Mouse (Mus musculus) lung, postnatal 0 days (tissue): ENCODE measurements around the gene Ggta1. TPM values are rescaled to one million over a fixed set of nuclear protein-coding genes. Genes with fewer than 3 reads are reported as not detected.

Experiments used
- ATAC-seq: fragments of 200-750 bp; cut with Nextera tagmentation; 2 replicates; pipeline ENCODE4 v1.8.0; 2017; ENCODE audit warnings: moderate library complexity
- DNase-seq: peaks from one replicate; pipeline ENCODE4 v3.0.0-alpha.2; 2016; ENCODE audit warnings: low spot score
- H3K27ac ChIP-seq: fragments of 300-500 bp; sonication (generic); 2 replicates; pipeline ENCODE4 v1.5.1; 2014; ENCODE audit warnings: antibody characterized with exemption, mild to moderate bottlenecking, low read length, mixed read lengths
- H3K27me3 ChIP-seq: fragments of 300-500 bp; sonication (generic); replicated peaks from 2 replicates; pipeline ENCODE4 v1.6.1; 2014; ENCODE audit warnings: low read length, mixed read lengths; ENCODE audit not compliant: insufficient read depth
- H3K36me3 ChIP-seq: fragments of 300-500 bp; sonication (generic); 2 replicates; pipeline ENCODE4 v1.6.1; 2014; ENCODE audit warnings: low read length, mixed read lengths; ENCODE audit not compliant: insufficient read depth
- H3K4me1 ChIP-seq: fragments of 300-500 bp; sonication (generic); 2 replicates; pipeline ENCODE4 v1.6.1; 2014; ENCODE audit warnings: antibody characterized with exemption, low read depth, low read length, mixed read lengths; ENCODE audit not compliant: insufficient read depth
- H3K4me2 ChIP-seq: fragments of 300-500 bp; sonication (generic); replicated peaks from 2 replicates; pipeline ENCODE4 v1.6.1; 2014; ENCODE audit warnings: low read depth, mild to moderate bottlenecking, low read length, moderate library complexity, mixed read lengths
- H3K4me3 ChIP-seq: fragments of 300-500 bp; sonication (generic); 2 replicates; pipeline ENCODE4 v1.5.1; 2014; ENCODE audit warnings: low read depth, low read length
- H3K9ac ChIP-seq: fragments of 300-500 bp; sonication (generic); replicated peaks from 2 replicates; pipeline ENCODE4 v1.6.1; 2014; ENCODE audit warnings: low read depth, mild to moderate bottlenecking
- H3K9me3 ChIP-seq: fragments of 300-500 bp; sonication (generic); 2 replicates; pipeline ENCODE4 v1.6.1; 2016; ENCODE audit warnings: low read length, mixed read lengths
- CTCF ChIP-seq: IDR thresholded peaks from 2 replicates; pipeline ENCODE4 v1.5.1; 2016; ENCODE audit warnings: antibody characterized with exemption, mild to moderate bottlenecking
- EP300 ChIP-seq: IDR thresholded peaks from 2 replicates; pipeline ENCODE4 v1.6.1; 2016; ENCODE audit warnings: antibody characterized with exemption, mild to moderate bottlenecking, control low read depth
- WGBS: fragments of 180-500 bp; shearing (Covaris S2); extraction: QIAGEN DNeasy Blood & Tissue Kit; methylation state at CpG from one replicate; pipeline ENCODE4 v1.1.7; 2014; 5-methylcytosine and 5-hydroxymethylcytosine counted together
- polyA plus RNA-seq: library from polyadenylated mRNA; unstranded; fragments of >200 nt; fragmentation: Nextera tagmentation; extraction: Ambion mirVana; gene quantifications from 2 replicates; pipeline ENCODE4 v1.2.1, GENCODE M21; 2015

Gene Ggta1
- polyA plus RNA-seq, 1 experiment from 2014 or later = 21.8 TPM

DNA sequence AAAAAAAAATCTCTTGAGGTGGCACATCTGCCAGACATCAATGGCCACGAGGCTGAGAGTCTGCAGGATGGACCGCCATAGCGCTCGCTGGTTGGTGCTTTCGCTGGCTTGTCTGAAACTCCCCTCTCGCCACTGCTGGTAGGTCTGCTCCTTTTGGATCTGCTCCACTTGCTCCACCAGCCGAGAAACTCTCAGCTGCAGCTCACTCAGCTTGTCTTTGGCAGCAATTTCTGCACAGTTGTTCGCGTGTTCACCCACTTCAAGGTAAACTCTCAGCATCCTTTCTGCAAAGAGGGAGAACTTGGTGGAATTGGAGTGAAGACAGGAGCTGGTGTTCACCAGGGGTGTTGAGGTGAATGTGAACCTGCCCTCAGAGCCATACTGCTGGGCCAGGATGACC is 20.4 kb upstream of the Ggta1 start:
- 76% methylated on average over 9 of the region's 9 CpGs for WGBS
- TF ChIP-seq CTCF = no peak
- no peak for TF ChIP-seq EP300
- Histone ChIP-seq H3K9me3 (no peaks in the 10 kb centered on the region), H3K4me1 (no peaks in the 10 kb centered on the region), H3K36me3 (no peaks in the 10 kb centered on the region), H3K27ac (no peak overlapping the region), H3K4me2 (no peak overlapping the region), H3K27me3 (no peaks in the 10 kb centered on the region), H3K4me3 (no peak overlapping the region), H3K9ac (no peak overlapping the region)
- ATAC-seq (no peak), DNase-seq (no peak)

GRCm38 (mm10) chr2:35481322-35481990 is 18.4 kb upstream of the Ggta1 start:
- Histone ChIP-seq H3K9me3 (no peaks in the 10 kb centered on the region), H3K4me3 (no peak overlapping the region), H3K27me3 (no peaks in the 10 kb centered on the region), H3K27ac (no peak overlapping the region), H3K9ac (no peak overlapping the region), H3K4me2 (no peak overlapping the region), H3K36me3 (no peaks in the 10 kb centered on the region), H3K4me1 (no peaks in the 10 kb centered on the region)
- WGBS = 64% methylated on average over 7 of the region's 7 CpGs
- DNase-seq (no peak), ATAC-seq (no peak)
- no peak for TF ChIP-seq EP300
- no peak for TF ChIP-seq CTCF

- Histone ChIP-seq H3K27ac (no peak overlapping the region), H3K4me2 (no peak overlapping the region), H3K4me3 (no peak overlapping the region), H3K27me3 (no peaks in the 10 kb centered on the region), H3K36me3 (no peaks in the 10 kb centered on the region), H3K4me1 (no peaks in the 10 kb centered on the region), H3K9ac (no peak overlapping the region), H3K9me3 (no peaks in the 10 kb centered on the region)
- ATAC-seq (no peak), DNase-seq (no peak)
- 42% methylated on average over 3 of the region's 3 CpGs for WGBS
- TF ChIP-seq EP300 (no peak), CTCF (no peak)
Measured at GRCm38 (mm10) chr2:35480073-35480472, 17.0 kb upstream of the Ggta1 start.

GRCm38 (mm10) chr2:35478812-35479122 is 15.7 kb upstream of the Ggta1 start:
- no peaks in the 10 kb centered on the region for H3K4me1 ChIP-seq
- H3K27me3 ChIP-seq = no peaks in the 10 kb centered on the region
- no peaks in the 10 kb centered on the region for H3K36me3 ChIP-seq
- no peak for TF ChIP-seq CTCF
- no peak for TF ChIP-seq EP300
- no peak overlapping the region for H3K27ac ChIP-seq
- DNase-seq (no peak), ATAC-seq (no peak)
- H3K4me3 ChIP-seq = no peak overlapping the region
- H3K9me3 ChIP-seq = no peaks in the 10 kb centered on the region
- 67% methylated on average over 3 of the region's 3 CpGs for WGBS
- H3K4me2 ChIP-seq = no peak overlapping the region
- no peak overlapping the region for H3K9ac ChIP-seq

DNA sequence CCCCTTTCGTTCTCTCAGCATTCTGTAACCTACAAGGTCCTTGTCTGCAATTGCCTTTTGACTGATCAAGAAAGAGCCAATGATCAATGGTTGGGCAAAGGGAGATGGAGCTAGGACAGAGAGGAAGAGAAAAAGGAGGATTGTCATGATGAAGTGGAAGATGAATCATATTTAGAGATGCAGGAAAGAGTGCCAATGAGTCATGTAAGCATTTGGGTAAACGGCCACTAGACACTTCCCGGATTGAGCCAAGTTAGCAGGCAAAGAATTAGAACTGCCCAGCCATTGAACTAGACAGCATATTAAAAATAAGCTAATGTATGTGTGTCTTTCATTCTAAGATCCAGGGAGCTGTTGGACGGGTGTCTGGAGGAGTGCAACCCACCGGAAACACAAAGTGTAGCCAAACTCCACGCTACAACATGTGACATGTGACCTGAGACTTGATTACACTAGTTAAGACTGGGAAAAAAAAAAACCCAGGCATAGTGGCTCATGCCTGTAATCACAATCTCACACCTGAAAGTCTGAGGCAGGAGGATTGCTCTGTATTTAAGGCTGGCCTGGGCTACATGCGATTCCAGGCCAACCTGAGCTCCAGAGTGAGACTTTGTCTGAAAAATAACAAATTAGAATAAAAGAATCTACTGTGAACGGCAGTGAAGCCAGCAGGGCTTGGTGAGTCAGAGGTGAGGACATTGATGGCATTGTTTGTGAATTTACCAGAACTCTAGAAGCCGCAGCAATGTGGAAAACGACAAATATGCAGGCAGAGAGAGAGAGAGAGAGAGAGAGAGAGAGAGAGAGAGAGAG is 15.2 kb upstream of the Ggta1 start:
- Histone ChIP-seq H3K4me3 (no peak overlapping the region), H3K36me3 (no peaks in the 10 kb centered on the region), H3K9me3 (no peaks in the 10 kb centered on the region), H3K27ac (no peak overlapping the region), H3K4me2 (no peak overlapping the region), H3K27me3 (no peaks in the 10 kb centered on the region), H3K4me1 (no peaks in the 10 kb centered on the region), H3K9ac (no peak overlapping the region)
- TF ChIP-seq CTCF = no peak
- no peak for TF ChIP-seq EP300
- no peak for ATAC-seq
- no peak for DNase-seq
- 70% methylated on average over 10 of the region's 10 CpGs for WGBS

DNA sequence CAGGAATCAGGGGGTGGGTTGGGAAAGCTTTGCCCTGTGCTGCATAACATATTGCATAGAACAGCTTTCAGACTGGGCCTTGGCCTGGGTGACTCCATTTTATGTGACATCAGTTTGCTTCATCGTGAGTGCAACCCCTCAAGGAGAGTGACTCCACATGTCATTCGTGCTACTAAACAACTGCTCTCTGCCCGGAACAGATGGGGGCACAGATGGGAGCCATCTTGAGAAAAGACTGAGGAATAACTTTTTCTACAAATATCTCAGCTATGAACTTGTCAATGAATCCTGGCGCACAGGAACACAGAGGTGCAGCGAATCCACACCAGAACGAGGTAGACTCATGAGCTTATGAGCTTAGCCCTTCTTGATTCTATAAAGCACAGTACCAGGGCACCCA is 14.3 kb upstream of the Ggta1 start:
- Histone ChIP-seq H3K4me1 (no peaks in the 10 kb centered on the region), H3K9me3 (no peaks in the 10 kb centered on the region), H3K27me3 (no peaks in the 10 kb centered on the region), H3K4me2 (no peak overlapping the region), H3K9ac (no peak overlapping the region), H3K27ac (no peak overlapping the region), H3K4me3 (no peak overlapping the region), H3K36me3 (no peaks in the 10 kb centered on the region)
- TF ChIP-seq CTCF = no peak
- TF ChIP-seq EP300 = no peak
- WGBS = 89% methylated on average over 6 of the region's 6 CpGs
- no peak for DNase-seq
- no peak for ATAC-seq
